Mouse (Mus musculus): ENCODE results near the gene Tcf23. TPM values are rescaled to one million over a fixed set of nuclear protein-coding genes. Genes with fewer than 3 reads are reported as not detected.

Tcf23 gene
- polyA plus RNA-seq, 1 experiment from 2014 or later = not detected

- H3K27me3 ChIP-seq (ENCODE audit: control insufficient read depth, insufficient read depth, low read length) = no peaks in the 10 kb centered on the region
- peaks cover 19% of the 10 kb centered on the region for H3K36me3 ChIP-seq (ENCODE audit: control insufficient read depth, insufficient read depth, low read length)
- H3K4me3 ChIP-seq (ENCODE audit: low read depth, low read length) = no peak overlapping the region
- ATAC-seq (ENCODE audit: low FRiP score) = no peak
- no peaks in the 10 kb centered on the region for H3K9me3 ChIP-seq (ENCODE audit: control insufficient read depth, low read length)
- no peak overlapping the region for H3K27ac ChIP-seq (ENCODE audit: low read depth, low read length)
- 94% methylated on average over 9 of the region's 9 CpGs for WGBS
- DNase-seq (ENCODE audit: low spot score, missing footprints) = no peak
- peaks cover 25% of the 10 kb centered on the region for H3K4me1 ChIP-seq (ENCODE audit: control insufficient read depth, insufficient read depth, low read length)
- no peak overlapping the region for H3K4me2 ChIP-seq
- H3K9ac ChIP-seq (ENCODE audit: low read length) = no peak overlapping the region
Observed at GRCm38 (mm10) chr5:30954556-30954955, 13.9 kb upstream of the Tcf23 start.

DNA sequence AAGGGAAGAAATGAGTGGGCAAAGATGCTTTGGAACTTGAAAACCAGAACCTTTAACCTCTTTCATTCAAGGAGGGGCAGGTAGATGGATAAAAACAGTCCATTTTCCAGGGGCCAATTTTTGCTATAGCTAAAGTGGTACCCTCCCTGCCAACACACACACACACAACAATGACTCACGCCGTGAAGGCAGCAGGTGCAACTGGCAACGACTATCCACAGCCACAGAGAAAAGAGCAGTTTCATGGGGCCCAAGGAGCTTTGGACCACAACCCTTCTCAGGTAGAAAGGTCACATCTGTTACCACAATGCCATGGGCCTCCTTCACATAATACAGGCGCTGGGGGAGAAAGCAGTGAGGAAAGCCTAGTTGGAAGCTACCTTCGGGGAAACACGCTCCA is 12.7 kb upstream of the Tcf23 start:
- ATAC-seq (ENCODE audit: low FRiP score) (no peak), DNase-seq (ENCODE audit: low spot score, missing footprints) (no peak)
- 96% methylated on average over 6 of the region's 6 CpGs for WGBS
- Histone ChIP-seq H3K27ac (ENCODE audit: low read depth, low read length) (no peak overlapping the region), H3K27me3 (ENCODE audit: control insufficient read depth, insufficient read depth, low read length) (no peaks in the 10 kb centered on the region), H3K9me3 (ENCODE audit: control insufficient read depth, low read length) (no peaks in the 10 kb centered on the region), H3K4me1 (ENCODE audit: control insufficient read depth, insufficient read depth, low read length) (peaks cover 19% of the 10 kb centered on the region), H3K4me2 (no peak overlapping the region), H3K36me3 (ENCODE audit: control insufficient read depth, insufficient read depth, low read length) (peaks cover 19% of the 10 kb centered on the region), H3K4me3 (ENCODE audit: low read depth, low read length) (no peak overlapping the region), H3K9ac (ENCODE audit: low read length) (no peak overlapping the region)

- no peak for DNase-seq (ENCODE audit: low spot score, missing footprints)
- Histone ChIP-seq H3K4me1 (ENCODE audit: control insufficient read depth, insufficient read depth, low read length) (peaks cover 19% of the 10 kb centered on the region), H3K9me3 (ENCODE audit: control insufficient read depth, low read length) (no peaks in the 10 kb centered on the region), H3K9ac (ENCODE audit: low read length) (no peak overlapping the region), H3K4me3 (ENCODE audit: low read depth, low read length) (no peak overlapping the region), H3K27ac (ENCODE audit: low read depth, low read length) (no peak overlapping the region), H3K36me3 (ENCODE audit: control insufficient read depth, insufficient read depth, low read length) (peaks cover 19% of the 10 kb centered on the region), H3K27me3 (ENCODE audit: control insufficient read depth, insufficient read depth, low read length) (no peaks in the 10 kb centered on the region), H3K4me2 (no peak overlapping the region)
- WGBS = 96% methylated on average over 6 of the region's 6 CpGs
- ATAC-seq (ENCODE audit: low FRiP score) = no peak
Observed at GRCm38 (mm10) chr5:30957891-30958290, 10.6 kb upstream of the Tcf23 start.

DNA sequence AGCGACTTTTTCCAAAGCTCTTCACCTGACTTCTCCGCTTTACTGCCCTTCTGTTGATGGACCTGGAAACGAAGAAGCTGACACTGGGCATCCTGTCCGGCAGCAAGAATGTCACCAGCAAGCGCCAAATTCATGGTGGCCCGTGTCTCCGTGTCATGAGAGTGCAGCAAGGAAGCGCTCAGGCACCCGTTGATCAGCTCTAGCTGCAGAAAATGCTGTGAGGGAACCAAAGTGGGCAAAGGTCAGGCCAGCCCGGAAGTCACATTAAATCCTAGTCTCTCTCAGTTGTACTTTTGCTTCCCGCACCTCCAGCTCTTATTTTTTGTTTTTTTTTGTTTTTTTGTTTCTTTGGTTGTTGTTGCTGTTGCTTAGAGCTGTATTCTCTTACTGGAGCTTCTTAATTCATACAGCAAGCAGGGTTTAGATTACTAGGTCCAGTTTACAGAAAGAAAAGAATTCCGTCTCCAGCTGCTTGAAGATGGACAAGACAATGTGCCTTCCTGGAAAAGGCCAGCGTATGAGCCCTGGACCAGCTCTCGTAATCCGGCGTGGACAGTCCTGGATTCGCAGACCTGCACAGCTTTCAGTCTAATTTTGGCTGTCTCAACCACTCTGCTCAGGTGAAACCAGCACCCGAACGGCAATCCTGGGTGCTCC is 9.1 kb upstream of the Tcf23 start:
- H3K27ac ChIP-seq (ENCODE audit: low read depth, low read length) = no peak overlapping the region

DNA sequence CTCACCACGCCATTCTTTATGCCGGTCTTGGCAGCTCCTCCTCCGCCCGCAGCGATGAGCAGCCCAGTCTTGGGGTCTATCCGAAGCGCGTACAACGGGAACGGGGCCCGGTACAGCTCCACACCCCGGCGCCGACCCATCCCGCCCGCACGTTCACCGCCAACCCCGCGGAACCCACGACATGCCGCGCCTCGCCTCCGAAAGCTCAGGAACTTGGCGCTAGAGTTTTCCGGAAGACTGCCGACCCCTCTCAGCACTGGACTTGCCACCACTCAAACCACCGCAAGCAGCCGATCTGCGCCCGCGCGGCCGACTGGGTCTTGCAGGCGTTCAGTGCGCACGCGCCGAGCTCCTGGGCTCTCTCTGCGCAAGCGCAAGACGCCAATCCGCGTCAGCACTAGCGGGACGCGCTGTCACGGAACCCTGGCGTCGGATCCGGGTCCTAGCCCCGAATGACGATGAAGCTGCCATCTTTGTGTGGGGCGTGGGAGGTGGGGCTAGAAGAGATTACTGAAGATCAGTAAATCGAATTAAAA is 8.4 kb upstream of the Tcf23 start, which contains the start of gene Preb:
Preb (minus strand) TSS at position 396 of the 536 bp plus-strand sequence.
- Histone ChIP-seq H3K27me3 (ENCODE audit: control insufficient read depth, insufficient read depth, low read length) (no peaks in the 10 kb centered on the region), H3K9me3 (ENCODE audit: control insufficient read depth, low read length) (no peaks in the 10 kb centered on the region), H3K4me2 (peak within 1 kb of the TSS; percentile 88), H3K4me3 (ENCODE audit: low read depth, low read length) (peak within 1 kb of the TSS; percentile 74), H3K4me1 (ENCODE audit: control insufficient read depth, insufficient read depth, low read length) (peaks cover 19% of the 10 kb centered on the region), H3K27ac (ENCODE audit: low read depth, low read length) (peak within 1 kb of the TSS; percentile 40; the same call in 1 of the 2 replicates), H3K9ac (ENCODE audit: low read length) (peak within 1 kb of the TSS; percentile 76), H3K36me3 (ENCODE audit: control insufficient read depth, insufficient read depth, low read length) (peaks cover 14% of the 10 kb centered on the region)
- WGBS = under 1% methylated on average over 56 of the region's 56 CpGs
- ATAC-seq (ENCODE audit: low FRiP score) = peak; percentile 95
- DNase-seq (ENCODE audit: low spot score, missing footprints) = peak; percentile 100

More for the DNA sequence above, 9.1 kb upstream of the Tcf23 start:
- H3K4me1 ChIP-seq (ENCODE audit: control insufficient read depth, insufficient read depth, low read length) = peaks cover 19% of the 10 kb centered on the region
- ATAC-seq (ENCODE audit: low FRiP score) (no peak), DNase-seq (ENCODE audit: low spot score, missing footprints) (no peak)
- H3K9ac ChIP-seq (ENCODE audit: low read length) = peak overlapping the region; percentile 76
- no peaks in the 10 kb centered on the region for H3K27me3 ChIP-seq (ENCODE audit: control insufficient read depth, insufficient read depth, low read length)
- 36% methylated on average over 19 of the region's 19 CpGs for WGBS
- peak overlapping the region; percentile 74 for H3K4me3 ChIP-seq (ENCODE audit: low read depth, low read length)
- peaks cover 17% of the 10 kb centered on the region for H3K36me3 ChIP-seq (ENCODE audit: control insufficient read depth, insufficient read depth, low read length)
- H3K9me3 ChIP-seq (ENCODE audit: control insufficient read depth, low read length) = no peaks in the 10 kb centered on the region
- H3K4me2 ChIP-seq = peak overlapping the region; percentile 88

- Histone ChIP-seq H3K9me3 (ENCODE audit: control insufficient read depth, low read length) (no peaks in the 10 kb centered on the region), H3K4me2 (peak overlapping the region; percentile 88), H3K27me3 (ENCODE audit: control insufficient read depth, insufficient read depth, low read length) (no peaks in the 10 kb centered on the region), H3K27ac (ENCODE audit: low read depth, low read length) (no peak overlapping the region), H3K36me3 (ENCODE audit: control insufficient read depth, insufficient read depth, low read length) (peaks cover 9% of the 10 kb centered on the region), H3K4me3 (ENCODE audit: low read depth, low read length) (peak overlapping the region; percentile 74; the same call in 1 of the 2 replicates), H3K4me1 (ENCODE audit: control insufficient read depth, insufficient read depth, low read length) (peaks cover 19% of the 10 kb centered on the region), H3K9ac (ENCODE audit: low read length) (peak overlapping the region; percentile 76)
- WGBS = 86% methylated on average over 2 of the region's 2 CpGs
- ATAC-seq (ENCODE audit: low FRiP score) (no peak), DNase-seq (ENCODE audit: low spot score, missing footprints) (no peak)
Observed at GRCm38 (mm10) chr5:30960814-30961213, 7.6 kb upstream of the Tcf23 start.

DNA sequence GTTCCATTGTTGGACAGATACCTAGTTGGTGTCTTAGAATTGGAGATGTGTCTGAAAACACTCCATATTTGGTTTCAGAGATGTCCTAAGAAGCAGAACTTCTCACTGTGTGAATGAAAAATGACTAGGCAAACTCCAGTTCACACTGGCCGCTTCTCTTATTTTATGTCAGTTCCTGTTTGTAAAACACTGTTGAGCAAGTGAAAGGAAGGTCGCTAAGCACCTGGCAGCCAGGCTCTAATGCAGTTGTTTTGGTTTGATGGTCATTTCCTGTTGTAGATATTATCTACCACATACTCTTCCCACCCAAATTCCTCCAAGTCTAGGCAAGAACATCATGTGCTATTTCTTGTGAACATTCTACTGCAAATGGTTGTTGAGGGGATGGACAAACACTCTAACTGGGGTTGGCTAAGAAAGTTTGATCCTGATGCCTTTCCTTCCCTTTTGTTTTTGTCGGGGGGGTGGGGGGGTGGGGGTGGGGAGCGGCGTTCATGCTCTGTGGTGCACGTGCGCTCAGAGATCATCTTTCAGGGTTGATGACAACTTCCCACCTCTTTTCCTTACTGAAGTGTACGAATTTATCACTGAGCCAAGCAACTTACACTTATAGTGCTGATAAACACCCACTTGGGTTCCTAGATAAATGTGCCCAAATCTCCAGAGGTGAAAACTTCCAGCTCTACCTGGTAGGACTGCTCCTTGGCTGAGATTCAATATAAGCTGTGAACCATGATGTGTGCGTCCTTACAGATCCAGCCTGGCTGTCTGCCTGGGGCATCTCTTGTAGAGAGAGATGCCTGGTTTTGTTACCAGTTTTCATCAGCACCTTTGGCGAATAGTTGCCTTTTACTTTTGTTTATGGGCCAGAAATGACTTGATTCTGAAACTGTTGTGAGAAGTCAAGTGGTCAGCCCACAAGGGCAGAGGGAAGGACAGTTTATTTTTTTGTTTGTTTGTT is 6.6 kb upstream of the Tcf23 start:
- Histone ChIP-seq H3K4me1 (ENCODE audit: control insufficient read depth, insufficient read depth, low read length) (peaks cover 19% of the 10 kb centered on the region), H3K9ac (ENCODE audit: low read length) (no peak overlapping the region), H3K27ac (ENCODE audit: low read depth, low read length) (no peak overlapping the region), H3K27me3 (ENCODE audit: control insufficient read depth, insufficient read depth, low read length) (no peaks in the 10 kb centered on the region), H3K4me3 (ENCODE audit: low read depth, low read length) (no peak overlapping the region), H3K36me3 (ENCODE audit: control insufficient read depth, insufficient read depth, low read length) (peaks cover 9% of the 10 kb centered on the region), H3K9me3 (ENCODE audit: control insufficient read depth, low read length) (no peaks in the 10 kb centered on the region), H3K4me2 (no peak overlapping the region)
- ATAC-seq (ENCODE audit: low FRiP score) (no peak), DNase-seq (ENCODE audit: low spot score, missing footprints) (no peak)
- 83% methylated on average over 10 of the region's 10 CpGs for WGBS

- Histone ChIP-seq H3K27ac (ENCODE audit: low read depth, low read length) (no peak overlapping the region), H3K9me3 (ENCODE audit: control insufficient read depth, low read length) (no peaks in the 10 kb centered on the region), H3K9ac (ENCODE audit: low read length) (no peak overlapping the region), H3K4me3 (ENCODE audit: low read depth, low read length) (no peak overlapping the region), H3K36me3 (ENCODE audit: control insufficient read depth, insufficient read depth, low read length) (no peaks in the 10 kb centered on the region), H3K27me3 (ENCODE audit: control insufficient read depth, insufficient read depth, low read length) (no peaks in the 10 kb centered on the region), H3K4me1 (ENCODE audit: control insufficient read depth, insufficient read depth, low read length) (peaks cover 6% of the 10 kb centered on the region), H3K4me2 (no peak overlapping the region)
- no peak for ATAC-seq (ENCODE audit: low FRiP score)
- DNase-seq (ENCODE audit: low spot score, missing footprints) = no peak
- 35% methylated on average over 3 of the region's 3 CpGs for WGBS
Observed at GRCm38 (mm10) chr5:30963916-30964315, 4.5 kb upstream of the Tcf23 start.

GRCm38 (mm10) chr5:30966189-30966588 is 2.3 kb upstream of the Tcf23 start:
- 86% methylated on average over 4 of the region's 4 CpGs for WGBS
- H3K4me2 ChIP-seq = no peak overlapping the region
- H3K9me3 ChIP-seq (ENCODE audit: control insufficient read depth, low read length) = no peaks in the 10 kb centered on the region
- no peak for DNase-seq (ENCODE audit: low spot score, missing footprints)
- H3K4me3 ChIP-seq (ENCODE audit: low read depth, low read length) = no peak overlapping the region
- H3K4me1 ChIP-seq (ENCODE audit: control insufficient read depth, insufficient read depth, low read length) = no peaks in the 10 kb centered on the region
- no peaks in the 10 kb centered on the region for H3K27me3 ChIP-seq (ENCODE audit: control insufficient read depth, insufficient read depth, low read length)
- H3K27ac ChIP-seq (ENCODE audit: low read depth, low read length) = no peak overlapping the region
- no peaks in the 10 kb centered on the region for H3K36me3 ChIP-seq (ENCODE audit: control insufficient read depth, insufficient read depth, low read length)
- no peak for ATAC-seq (ENCODE audit: low FRiP score)
- H3K9ac ChIP-seq (ENCODE audit: low read length) = no peak overlapping the region

Data from midbrain, embryonic 11.5 days (tissue).